Mouse (Mus musculus) E14TG2a.4 (cell line): Measurements from ENCODE around the gene Bphl.

Experiments
- H3K27me3 ChIP-seq: 2 replicates; pipeline ENCODE4 v1.6.1; 2014; ENCODE audit warnings: low read length, control low read depth; ENCODE audit not compliant: insufficient read depth
- H3K36me3 ChIP-seq: 2 replicates; pipeline ENCODE4 v1.6.1; 2014; ENCODE audit warnings: low read length, control low read depth; ENCODE audit not compliant: insufficient read depth
- H3K4me1 ChIP-seq: replicated peaks from 2 replicates; pipeline ENCODE4 v1.6.1; 2014; ENCODE audit warnings: low read depth, low read length, control low read depth
- H3K4me3 ChIP-seq: replicated peaks from 2 replicates; pipeline ENCODE4 v1.5.1; 2014; ENCODE audit warnings: mild to moderate bottlenecking, low read length
- H3K9me3 ChIP-seq: 2 replicates; pipeline ENCODE4 v1.6.1; 2014; ENCODE audit warnings: low read length, control low read depth
- CTCF ChIP-seq: conservative IDR thresholded peaks from 2 replicates; pipeline ENCODE4 v1.5.1; 2014; ENCODE audit warnings: low read length
- NANOG ChIP-seq: IDR thresholded peaks from 2 replicates; pipeline ENCODE4 v1.6.1; 2014; ENCODE audit warnings: borderline replicate concordance, low read length, mixed read lengths
- POU5F1 ChIP-seq: IDR thresholded peaks from 2 replicates; pipeline ENCODE4 v1.6.1; 2014; ENCODE audit warnings: low read length, borderline replicate concordance

The Bphl gene

DNA sequence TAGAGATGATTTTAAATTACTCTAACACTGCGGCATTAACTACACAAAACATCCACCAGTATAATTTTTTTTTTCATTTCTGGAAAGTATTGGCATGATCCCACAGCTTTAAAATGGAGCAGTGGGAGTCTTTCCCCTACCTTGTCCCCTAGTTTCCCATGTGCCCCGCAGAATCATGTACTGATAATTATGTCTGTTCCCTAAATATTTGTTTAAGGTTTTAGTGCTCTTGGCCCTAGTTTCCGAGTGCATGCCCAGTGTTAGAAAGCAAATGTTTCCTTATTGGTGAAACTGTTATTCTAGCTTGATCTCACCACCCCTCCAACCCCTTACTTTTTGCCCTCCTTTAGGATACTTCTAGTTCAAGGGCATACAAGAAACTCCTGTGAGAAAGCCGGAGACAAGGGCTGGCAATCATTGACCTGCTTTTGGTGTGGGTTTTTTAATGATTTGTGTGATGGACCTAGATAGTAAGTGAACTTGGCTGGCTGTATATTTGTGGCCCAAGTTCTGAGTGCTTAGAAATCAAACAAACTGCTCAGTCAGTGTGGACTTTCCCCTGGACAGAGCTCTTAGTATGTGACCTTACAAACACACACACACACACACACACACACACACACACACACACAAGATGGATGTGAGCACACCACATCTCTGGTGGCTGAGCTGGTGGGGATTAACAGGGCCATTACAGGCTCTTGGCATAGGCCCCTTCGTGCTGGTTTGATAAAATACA, 8.3 kb downstream of the Bphl start:
- TF ChIP-seq NANOG (no peak), POU5F1 (no peak), CTCF (no peak)
- H3K4me3 ChIP-seq, result no peak overlapping the region
- no peaks in the 10 kb centered on the region for H3K27me3 ChIP-seq
- H3K36me3 ChIP-seq, result peaks cover 25% of the 10 kb centered on the region
- peaks cover 10% of the 10 kb centered on the region; the same call in 1 of the 2 replicates for H3K9me3 ChIP-seq
- H3K4me1 ChIP-seq, result peaks cover 37% of the 10 kb centered on the region

DNA sequence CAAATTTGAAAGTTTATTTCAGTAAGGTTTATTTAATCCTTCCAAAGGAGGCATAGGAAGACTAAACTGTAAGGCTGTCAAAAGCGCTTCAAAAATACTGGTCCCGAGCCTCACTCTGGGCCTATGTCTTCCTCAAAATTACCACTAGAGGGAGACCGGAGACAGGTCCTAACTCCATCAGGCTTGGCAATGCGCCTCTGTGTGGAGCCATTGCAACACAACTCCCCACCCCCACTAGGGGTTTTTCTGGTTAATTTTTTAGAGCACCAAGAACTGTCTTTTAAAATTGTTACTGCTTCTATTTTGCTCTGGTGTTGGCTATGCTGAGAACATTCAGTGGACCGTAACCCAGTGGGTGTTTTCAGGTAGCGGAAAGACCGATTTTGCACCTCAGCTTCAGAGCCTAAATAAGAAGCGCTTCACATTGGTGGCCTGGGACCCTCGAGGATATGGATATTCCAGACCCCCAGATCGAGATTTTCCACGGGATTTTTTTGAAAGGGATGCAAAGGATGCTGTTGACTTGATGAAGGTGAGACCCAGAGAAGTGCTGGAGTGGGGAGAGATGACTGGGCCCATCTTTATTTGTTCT, 9.1 kb downstream of the Bphl start:
- TF ChIP-seq POU5F1 (no peak), CTCF (peak; percentile 88)
- Histone ChIP-seq H3K9me3 (peaks cover 10% of the 10 kb centered on the region; the same call in 1 of the 2 replicates), H3K36me3 (peaks cover 32% of the 10 kb centered on the region), H3K4me1 (peaks cover 37% of the 10 kb centered on the region), H3K27me3 (no peaks in the 10 kb centered on the region), H3K4me3 (no peak overlapping the region)

DNA sequence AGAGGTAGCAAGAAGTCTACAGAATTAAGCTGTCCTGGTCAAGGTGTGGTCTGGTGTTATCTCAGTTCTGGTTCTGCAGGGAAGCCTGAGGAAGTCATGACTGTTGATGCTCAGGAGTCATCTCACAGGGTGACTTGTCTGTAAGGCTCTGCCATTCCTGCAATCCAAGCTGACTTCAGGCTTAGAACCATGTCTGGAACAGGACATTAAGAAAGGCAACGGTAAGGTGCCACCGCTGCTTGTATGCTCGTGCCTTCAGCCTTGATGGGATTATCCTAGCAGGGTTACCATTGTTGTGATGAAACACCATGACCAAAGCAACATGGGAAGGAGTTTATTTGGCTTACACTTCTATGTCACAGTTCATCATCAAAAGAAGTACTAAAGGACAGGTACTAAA, 10.1 kb downstream of the Bphl start:
- H3K36me3 ChIP-seq, result peaks cover 32% of the 10 kb centered on the region
- H3K9me3 ChIP-seq, result peaks cover 10% of the 10 kb centered on the region; the same call in 1 of the 2 replicates
- H3K27me3 ChIP-seq, result no peaks in the 10 kb centered on the region
- no peak for TF ChIP-seq POU5F1
- TF ChIP-seq NANOG, result no peak
- no peak for TF ChIP-seq CTCF
- peaks cover 28% of the 10 kb centered on the region for H3K4me1 ChIP-seq
- no peak overlapping the region for H3K4me3 ChIP-seq

DNA sequence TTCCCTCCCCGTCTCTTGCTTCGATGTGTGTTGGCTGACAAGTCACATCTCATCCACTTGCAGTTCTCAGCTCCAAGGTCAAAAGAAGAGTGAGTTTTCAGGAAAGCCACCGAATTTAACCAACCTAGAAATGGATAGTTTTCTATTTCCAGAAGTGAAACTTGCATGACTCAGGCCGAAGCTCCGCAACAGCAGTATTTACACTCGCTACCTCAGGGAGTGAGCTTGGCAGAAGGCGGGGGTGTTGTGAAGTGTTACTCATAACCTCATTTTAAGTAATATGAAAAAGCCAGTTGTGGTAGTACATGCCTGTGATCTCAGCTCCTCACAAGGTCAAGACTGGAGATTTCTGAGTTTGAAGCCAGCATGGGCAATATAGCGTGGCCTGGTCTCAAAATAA, 13.1 kb downstream of the Bphl start:
- peaks cover 16% of the 10 kb centered on the region for H3K4me1 ChIP-seq
- H3K36me3 ChIP-seq, result peaks cover 37% of the 10 kb centered on the region
- no peaks in the 10 kb centered on the region for H3K27me3 ChIP-seq
- TF ChIP-seq NANOG (no peak), CTCF (no peak), POU5F1 (no peak)
- 0 out of 2 replicates have a peak, but pooled peaks cover 5% of the 10 kb centered on the region for H3K9me3 ChIP-seq
- no peak overlapping the region for H3K4me3 ChIP-seq

DNA sequence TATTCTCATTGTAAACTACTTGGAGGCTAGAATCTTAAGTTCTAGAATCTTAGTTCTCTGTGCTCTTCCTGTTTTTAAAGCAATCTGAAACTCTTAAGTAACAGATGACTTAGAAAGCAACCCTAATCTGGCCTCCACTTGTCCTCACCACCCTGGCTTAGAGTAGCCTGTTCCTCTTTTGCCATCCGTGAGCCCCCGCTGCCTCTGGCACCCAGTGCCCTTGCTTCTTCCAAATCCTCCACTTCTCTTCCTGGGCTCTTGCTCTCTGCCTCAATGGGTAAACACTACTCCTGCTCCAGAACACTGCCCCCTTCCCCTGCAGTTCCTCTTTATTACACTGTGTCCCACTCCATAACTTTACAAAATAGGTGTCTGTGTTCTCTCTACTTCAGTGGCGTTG, 14.3 kb downstream of the Bphl start:
- Histone ChIP-seq H3K9me3 (peaks cover 10% of the 10 kb centered on the region), H3K36me3 (peaks cover 41% of the 10 kb centered on the region)
- no peak for TF ChIP-seq CTCF
- no peak for TF ChIP-seq POU5F1
- TF ChIP-seq NANOG, result no peak

DNA sequence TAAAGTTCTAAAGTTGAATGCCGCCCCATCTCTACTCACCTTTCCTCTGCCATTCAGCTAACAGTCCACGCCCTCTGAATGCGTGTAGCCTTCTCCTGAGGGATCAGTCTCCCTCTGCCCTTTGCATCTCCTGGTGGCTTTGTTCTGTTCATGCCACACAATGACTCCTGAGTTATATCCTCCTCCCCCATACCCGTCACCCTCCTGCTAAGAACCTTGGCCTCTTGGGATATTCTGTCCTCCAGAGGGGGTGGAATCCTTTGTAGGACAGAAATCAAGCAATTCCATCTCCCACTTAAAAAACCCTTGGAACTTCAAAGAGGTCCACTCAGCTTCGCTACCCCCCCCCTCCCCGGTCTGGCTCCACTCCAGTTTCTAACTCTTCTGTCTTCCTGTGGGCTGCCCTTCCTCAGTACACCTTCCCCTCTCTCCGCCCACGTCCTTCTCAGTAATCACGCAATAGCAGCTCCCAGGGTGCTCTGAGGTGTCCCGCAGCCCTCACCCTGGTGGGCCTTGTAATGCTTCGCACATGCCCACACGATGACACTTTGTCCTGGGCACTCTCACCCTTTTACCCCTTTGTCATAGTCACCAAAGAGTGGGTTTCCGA, 16.4 kb downstream of the Bphl start:
- peaks cover 6% of the 10 kb centered on the region for H3K9me3 ChIP-seq
- no peak overlapping the region for H3K4me3 ChIP-seq
- H3K36me3 ChIP-seq, result peaks cover 26% of the 10 kb centered on the region
- no peaks in the 10 kb centered on the region for H3K27me3 ChIP-seq
- peaks cover 13% of the 10 kb centered on the region for H3K4me1 ChIP-seq
- no peak for TF ChIP-seq NANOG
- no peak for TF ChIP-seq CTCF

More for the DNA sequence above, 14.3 kb downstream of the Bphl start:
- no peaks in the 10 kb centered on the region for H3K27me3 ChIP-seq
- peaks cover 14% of the 10 kb centered on the region for H3K4me1 ChIP-seq
- no peak overlapping the region for H3K4me3 ChIP-seq

DNA sequence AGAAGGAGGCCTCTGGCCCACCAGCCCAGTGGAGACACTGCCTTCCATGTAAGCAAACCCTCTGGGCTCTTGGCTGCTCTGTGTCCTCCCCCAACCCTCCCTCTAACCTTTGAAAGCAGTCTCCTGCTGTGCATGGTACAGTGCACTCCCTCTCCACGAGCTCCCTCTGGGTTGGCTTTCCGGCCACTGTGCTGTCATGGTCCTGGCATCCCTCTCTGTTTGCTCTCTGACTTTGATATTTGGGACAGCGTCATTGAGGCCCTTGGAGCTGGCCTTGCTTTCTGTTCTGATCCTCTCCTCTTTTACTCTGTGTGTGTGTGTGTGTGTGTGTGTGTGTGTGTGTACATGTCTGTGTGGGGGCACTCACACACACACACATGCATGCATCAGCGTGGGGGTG, 17.0 kb downstream of the Bphl start:
- Histone ChIP-seq H3K4me1 (peaks cover 13% of the 10 kb centered on the region), H3K9me3 (peaks cover 6% of the 10 kb centered on the region), H3K27me3 (no peaks in the 10 kb centered on the region), H3K4me3 (no peak overlapping the region), H3K36me3 (peaks cover 26% of the 10 kb centered on the region)
- TF ChIP-seq CTCF (no peak), POU5F1 (no peak)

DNA sequence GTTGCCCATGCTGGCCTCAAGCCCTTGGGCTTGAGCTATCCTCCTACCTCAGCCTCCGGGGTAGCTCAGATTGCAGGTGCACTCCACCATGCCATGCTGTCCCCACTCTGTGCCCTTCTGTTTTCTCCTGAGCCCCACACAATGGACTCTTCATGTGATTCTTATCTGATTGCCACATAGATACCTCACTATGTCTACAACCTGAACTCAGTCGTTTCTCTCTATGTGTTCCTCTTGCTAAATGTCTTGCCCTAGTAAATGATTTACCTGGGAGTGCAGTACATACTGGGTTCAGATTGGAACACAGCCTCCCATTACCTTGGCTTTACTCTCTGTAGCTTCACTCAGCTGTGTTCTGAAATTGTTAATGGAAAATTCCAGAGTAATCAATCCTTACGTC, 17.6 kb downstream of the Bphl start:
- peaks cover 13% of the 10 kb centered on the region for H3K4me1 ChIP-seq
- no peak overlapping the region for H3K4me3 ChIP-seq
- peaks cover 26% of the 10 kb centered on the region for H3K36me3 ChIP-seq
- peaks cover 6% of the 10 kb centered on the region for H3K9me3 ChIP-seq
- TF ChIP-seq CTCF, result no peak
- TF ChIP-seq NANOG, result no peak
- TF ChIP-seq POU5F1, result no peak
- no peaks in the 10 kb centered on the region for H3K27me3 ChIP-seq
